Mouse (Mus musculus): Measurements from ENCODE around the gene Coa4. TPM values are rescaled to one million over a fixed set of nuclear protein-coding genes. Genes with fewer than 3 reads are reported as not detected.
A peak's percentile ranks its signal among the peaks of the same experiment; 100 is the strongest.

Gene Coa4
- polyA plus RNA-seq, 1 experiment from 2014 or later = 17.6 TPM

DNA sequence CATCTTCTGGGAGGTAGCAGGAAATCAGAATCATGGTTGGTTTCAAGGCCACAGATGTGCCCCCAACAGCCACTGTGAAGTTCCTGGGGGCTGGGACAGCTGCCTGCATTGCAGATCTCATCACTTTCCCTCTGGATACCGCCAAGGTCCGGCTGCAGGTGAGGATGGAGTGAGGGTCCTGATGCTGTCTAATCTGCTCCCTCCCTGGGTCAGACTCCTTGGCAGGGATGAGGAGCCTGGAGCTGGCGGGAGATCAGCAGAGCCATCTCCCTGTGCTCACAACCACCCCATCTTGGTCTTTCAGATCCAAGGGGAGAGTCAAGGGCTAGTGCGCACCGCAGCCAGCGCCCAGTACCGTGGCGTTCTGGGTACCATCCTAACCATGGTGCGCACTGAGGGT lies 40.1 kb upstream of the Coa4 start:
- no peak overlapping the region; the same call in 1 of the 2 replicates for H3K27ac ChIP-seq

DNA sequence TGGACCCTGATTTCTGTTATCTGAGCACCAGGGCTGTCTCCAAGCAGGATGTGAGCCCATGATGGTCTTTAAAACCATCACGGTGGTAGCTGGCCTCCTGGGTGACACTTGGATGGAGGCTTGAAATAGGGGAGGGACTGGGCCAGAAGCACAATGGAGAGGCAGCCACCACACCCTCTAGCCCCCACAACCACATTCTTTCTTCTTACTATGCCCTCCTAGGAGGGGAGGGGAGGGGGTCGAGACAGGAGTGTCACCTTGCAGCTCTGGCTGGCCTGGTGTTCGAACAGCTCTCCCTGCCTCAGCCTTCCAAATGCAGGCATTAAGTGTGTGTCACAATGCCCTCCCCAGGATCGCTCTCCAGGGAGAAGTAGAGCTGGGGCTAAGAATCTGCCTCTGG lies 39.5 kb upstream of the Coa4 start:
- no peak overlapping the region for H3K9ac ChIP-seq
- H3K27me3 ChIP-seq = no peaks in the 10 kb centered on the region
- H3K4me2 ChIP-seq = no peak overlapping the region
- peaks cover 36% of the 10 kb centered on the region for H3K36me3 ChIP-seq
- ATAC-seq (ENCODE audit: insufficient number of reproducible peaks, insufficient read depth, low FRiP score, low TSS enrichment, low read depth) = no peak
- WGBS = 77% methylated on average over 4 of the region's 4 CpGs
- no peak overlapping the region for H3K4me3 ChIP-seq
- peaks cover 43% of the 10 kb centered on the region for H3K4me1 ChIP-seq
- no peak overlapping the region for H3K27ac ChIP-seq
- H3K9me3 ChIP-seq = no peaks in the 10 kb centered on the region

More for the DNA sequence above, 40.1 kb upstream of the Coa4 start:
- no peak overlapping the region for H3K4me3 ChIP-seq
- no peaks in the 10 kb centered on the region for H3K27me3 ChIP-seq
- H3K4me1 ChIP-seq = peaks cover 45% of the 10 kb centered on the region
- H3K9ac ChIP-seq = no peak overlapping the region
- H3K9me3 ChIP-seq = no peaks in the 10 kb centered on the region
- no peak for ATAC-seq (ENCODE audit: insufficient number of reproducible peaks, insufficient read depth, low FRiP score, low TSS enrichment, low read depth)
- 96% methylated on average over 9 of the region's 9 CpGs for WGBS
- H3K4me2 ChIP-seq = peak overlapping the region; percentile 94; the same call in 1 of the 2 replicates
- peaks cover 36% of the 10 kb centered on the region for H3K36me3 ChIP-seq

DNA sequence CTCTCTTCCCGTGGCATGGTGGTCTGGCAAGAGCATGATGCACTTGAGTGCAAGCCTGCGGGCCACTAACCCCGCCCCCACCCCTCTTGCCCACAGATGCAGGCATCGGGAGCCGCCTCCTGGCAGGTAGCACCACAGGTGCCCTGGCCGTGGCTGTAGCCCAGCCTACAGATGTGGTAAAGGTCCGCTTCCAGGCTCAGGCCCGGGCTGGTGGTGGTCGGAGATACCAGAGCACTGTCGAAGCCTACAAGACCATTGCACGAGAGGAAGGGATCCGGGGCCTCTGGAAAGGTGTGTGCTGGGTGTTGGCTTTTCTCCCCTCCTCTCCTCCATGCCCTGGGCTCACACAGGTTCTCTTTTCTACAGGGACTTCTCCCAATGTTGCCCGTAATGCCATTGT lies 38.9 kb upstream of the Coa4 start:
- Histone ChIP-seq H3K4me3 (no peak overlapping the region), H3K4me2 (no peak overlapping the region), H3K9me3 (no peaks in the 10 kb centered on the region), H3K27ac (no peak overlapping the region), H3K9ac (no peak overlapping the region), H3K36me3 (peaks cover 36% of the 10 kb centered on the region), H3K27me3 (no peaks in the 10 kb centered on the region), H3K4me1 (peaks cover 39% of the 10 kb centered on the region)
- no peak for ATAC-seq (ENCODE audit: insufficient number of reproducible peaks, insufficient read depth, low FRiP score, low TSS enrichment, low read depth)
- WGBS = 89% methylated on average over 13 of the region's 13 CpGs

DNA sequence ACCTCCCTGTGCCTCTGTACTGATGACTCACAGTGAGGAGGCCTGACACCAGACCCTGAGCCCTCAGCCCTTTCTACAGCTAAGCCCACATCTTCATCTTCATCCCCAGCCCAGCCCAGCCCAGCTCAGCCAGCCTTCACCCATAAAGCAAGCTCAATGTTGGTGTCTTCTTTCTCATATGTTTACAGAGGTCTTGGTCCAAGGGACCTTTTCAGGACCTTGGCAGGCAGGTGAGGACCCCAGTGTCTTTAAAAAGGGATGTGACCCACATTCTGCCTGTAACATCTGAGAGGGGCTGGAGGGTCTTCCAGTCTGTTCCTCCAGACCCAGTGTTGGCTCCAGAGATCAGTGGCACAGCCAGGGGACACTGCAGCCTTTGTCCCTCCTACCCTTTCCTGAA lies 37.4 kb upstream of the Coa4 start:
- Histone ChIP-seq H3K9me3 (no peaks in the 10 kb centered on the region), H3K9ac (no peak overlapping the region), H3K36me3 (peaks cover 36% of the 10 kb centered on the region), H3K27ac (no peak overlapping the region), H3K27me3 (no peaks in the 10 kb centered on the region), H3K4me1 (peaks cover 27% of the 10 kb centered on the region), H3K4me2 (no peak overlapping the region), H3K4me3 (no peak overlapping the region)
- ATAC-seq (ENCODE audit: insufficient number of reproducible peaks, insufficient read depth, low FRiP score, low TSS enrichment, low read depth) = no peak

DNA sequence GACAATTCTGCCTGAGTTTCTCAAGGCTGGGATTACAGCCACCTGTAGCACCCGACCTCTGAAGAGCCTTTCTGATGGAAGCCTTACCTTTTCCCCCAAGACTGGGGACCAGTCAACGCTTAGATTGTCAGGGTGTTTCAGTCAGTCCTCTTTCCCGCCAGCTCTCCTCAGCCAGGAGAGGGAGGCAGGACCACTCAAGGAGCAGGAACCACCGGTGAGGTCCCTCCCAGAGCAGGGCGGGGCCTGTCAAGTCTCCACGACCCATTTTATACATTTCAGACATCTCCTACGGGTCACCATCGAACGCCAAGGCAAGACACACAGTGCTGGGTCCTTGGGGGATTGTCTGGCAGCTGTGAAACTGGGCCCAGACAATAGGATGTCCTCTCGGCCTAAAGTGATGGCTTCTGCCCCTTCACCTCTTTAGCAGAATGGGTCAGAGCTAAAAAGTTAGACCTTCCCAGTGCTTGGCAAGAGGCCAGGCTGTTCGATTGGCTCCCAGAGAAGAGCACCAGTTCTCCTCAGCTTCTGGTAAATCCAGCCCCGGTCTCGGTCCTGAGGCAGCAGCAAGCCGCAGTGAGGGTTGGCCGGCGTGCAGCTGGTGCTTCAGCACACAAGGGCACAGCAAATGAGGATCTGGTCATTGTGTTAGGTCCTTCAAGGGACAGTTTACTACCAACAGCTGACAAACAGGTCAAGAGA lies 36.4 kb upstream of the Coa4 start:
- WGBS = 74% methylated on average over 16 of the region's 16 CpGs
- Histone ChIP-seq H3K4me3 (no peak overlapping the region), H3K27ac (peak overlapping the region; percentile 1; the same call in 1 of the 2 replicates), H3K9me3 (no peaks in the 10 kb centered on the region), H3K4me2 (no peak overlapping the region), H3K4me1 (peaks cover 17% of the 10 kb centered on the region), H3K9ac (no peak overlapping the region), H3K27me3 (no peaks in the 10 kb centered on the region), H3K36me3 (peaks cover 36% of the 10 kb centered on the region)
- no peak for ATAC-seq (ENCODE audit: insufficient number of reproducible peaks, insufficient read depth, low FRiP score, low TSS enrichment, low read depth)

DNA sequence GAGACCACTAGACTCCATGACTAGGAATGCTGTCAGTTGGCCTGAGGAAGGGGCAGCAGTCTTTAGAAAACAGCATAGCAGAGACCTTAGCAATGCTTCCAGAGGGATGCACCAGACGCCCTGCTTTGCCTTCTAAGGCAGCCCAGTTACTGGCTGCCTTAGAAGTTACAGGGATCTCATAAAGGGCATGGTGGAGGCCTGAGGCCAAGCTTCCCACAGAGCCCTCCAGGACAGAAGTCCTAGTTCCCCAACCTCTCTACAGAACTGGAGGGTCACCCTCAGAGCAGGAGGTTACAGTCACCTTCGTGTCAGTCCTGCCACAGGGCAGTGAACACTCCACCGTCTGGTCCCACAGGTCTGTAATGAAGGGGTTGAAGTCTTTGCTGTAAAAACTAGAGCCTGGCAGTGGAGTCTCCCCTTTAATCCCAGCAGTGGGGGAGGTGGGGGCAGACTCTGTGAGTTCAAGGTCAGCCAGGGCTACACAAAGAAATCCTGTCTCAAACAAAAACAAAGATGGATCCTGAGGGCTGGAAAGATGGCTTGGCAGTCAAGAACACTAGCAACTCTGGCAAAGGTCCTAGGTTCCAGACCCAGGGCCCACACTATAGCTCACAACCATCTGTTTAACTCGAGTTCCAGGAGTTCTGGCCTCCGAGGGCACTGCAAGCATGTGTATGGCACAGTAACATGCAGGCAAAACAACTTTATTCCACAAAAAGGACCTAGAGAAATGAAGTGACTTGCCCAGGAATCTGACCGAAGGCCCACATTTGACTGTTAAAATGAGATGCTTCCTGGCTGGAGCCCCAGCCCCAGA lies 35.6 kb upstream of the Coa4 start:
- no peaks in the 10 kb centered on the region for H3K27me3 ChIP-seq
- H3K4me3 ChIP-seq = no peak overlapping the region
- 70% methylated on average over 6 of the region's 6 CpGs for WGBS
- no peak overlapping the region for H3K9ac ChIP-seq
- ATAC-seq (ENCODE audit: insufficient number of reproducible peaks, insufficient read depth, low FRiP score, low TSS enrichment, low read depth) = no peak
- no peak overlapping the region for H3K27ac ChIP-seq
- H3K36me3 ChIP-seq = peaks cover 36% of the 10 kb centered on the region
- H3K4me1 ChIP-seq = peaks cover 9% of the 10 kb centered on the region
- no peak overlapping the region for H3K4me2 ChIP-seq
- H3K9me3 ChIP-seq = no peaks in the 10 kb centered on the region

DNA sequence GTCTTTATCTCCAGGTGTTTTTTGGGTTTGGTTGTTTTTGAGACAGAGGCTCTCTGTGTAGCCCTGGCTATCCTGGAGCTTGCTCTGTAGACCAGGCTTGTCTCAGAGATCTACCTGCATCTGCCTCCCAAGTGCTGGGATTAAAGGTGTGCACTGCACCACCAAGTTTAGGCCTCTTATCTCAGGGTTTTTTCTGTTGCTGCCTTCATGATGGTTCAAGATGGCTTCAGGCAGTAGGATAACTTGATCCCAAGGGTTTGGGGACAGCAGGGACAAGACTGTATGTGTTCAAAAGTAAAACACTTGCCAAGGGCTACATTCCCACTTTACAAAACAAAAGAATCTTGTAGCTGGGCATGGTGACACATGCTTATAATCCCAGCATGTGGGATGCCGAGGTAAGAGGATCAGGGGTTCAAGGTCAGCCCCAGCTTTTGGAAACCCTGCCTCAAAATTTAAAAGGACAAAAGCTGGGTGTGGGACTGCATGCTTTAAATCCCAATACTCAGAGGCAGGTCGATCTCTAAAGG lies 35.0 kb upstream of the Coa4 start:
- no peaks in the 10 kb centered on the region for H3K9me3 ChIP-seq
- H3K27me3 ChIP-seq = no peaks in the 10 kb centered on the region
- H3K4me1 ChIP-seq = peaks cover 2% of the 10 kb centered on the region; the same call in 1 of the 2 replicates
- H3K4me2 ChIP-seq = no peak overlapping the region
- H3K4me3 ChIP-seq = no peak overlapping the region
- 53% methylated on average over 2 of the region's 2 CpGs for WGBS
- H3K9ac ChIP-seq = no peak overlapping the region
- ATAC-seq (ENCODE audit: insufficient number of reproducible peaks, insufficient read depth, low FRiP score, low TSS enrichment, low read depth) = no peak
- peaks cover 31% of the 10 kb centered on the region for H3K36me3 ChIP-seq
- no peak overlapping the region for H3K27ac ChIP-seq

DNA sequence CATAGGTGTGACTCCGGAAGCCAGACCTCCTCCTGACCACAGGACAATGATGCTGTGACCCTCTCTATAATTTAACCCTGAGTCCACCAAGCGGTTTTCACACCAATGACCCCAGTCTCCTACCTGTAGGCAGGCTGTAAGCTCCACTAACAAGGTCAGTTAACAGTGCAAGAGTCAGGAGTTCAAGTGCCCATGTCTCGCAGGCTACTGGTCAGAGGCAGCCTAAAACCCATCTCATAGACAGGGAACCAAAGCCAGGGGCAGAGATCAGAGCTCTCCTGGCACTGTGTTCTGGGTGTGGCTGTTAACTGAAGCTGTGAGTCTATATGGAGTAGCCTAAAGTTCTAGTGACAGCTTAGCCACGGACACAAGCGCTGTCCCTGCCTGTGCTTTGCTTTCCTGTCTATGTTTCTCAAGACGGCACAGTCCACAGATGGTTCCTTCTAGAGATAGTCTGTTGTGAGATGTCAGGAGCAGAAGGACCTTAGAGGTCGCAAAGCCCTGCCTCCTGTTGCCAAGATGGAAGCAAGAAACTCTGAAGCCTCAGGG lies 34.4 kb upstream of the Coa4 start:
- Histone ChIP-seq H3K9ac (no peak overlapping the region), H3K4me3 (no peak overlapping the region), H3K4me1 (no peaks in the 10 kb centered on the region), H3K36me3 (peaks cover 26% of the 10 kb centered on the region), H3K27ac (no peak overlapping the region), H3K4me2 (no peak overlapping the region), H3K27me3 (no peaks in the 10 kb centered on the region), H3K9me3 (no peaks in the 10 kb centered on the region)
- ATAC-seq (ENCODE audit: insufficient number of reproducible peaks, insufficient read depth, low FRiP score, low TSS enrichment, low read depth) = no peak
- WGBS = 82% methylated on average over 7 of the region's 7 CpGs

DNA sequence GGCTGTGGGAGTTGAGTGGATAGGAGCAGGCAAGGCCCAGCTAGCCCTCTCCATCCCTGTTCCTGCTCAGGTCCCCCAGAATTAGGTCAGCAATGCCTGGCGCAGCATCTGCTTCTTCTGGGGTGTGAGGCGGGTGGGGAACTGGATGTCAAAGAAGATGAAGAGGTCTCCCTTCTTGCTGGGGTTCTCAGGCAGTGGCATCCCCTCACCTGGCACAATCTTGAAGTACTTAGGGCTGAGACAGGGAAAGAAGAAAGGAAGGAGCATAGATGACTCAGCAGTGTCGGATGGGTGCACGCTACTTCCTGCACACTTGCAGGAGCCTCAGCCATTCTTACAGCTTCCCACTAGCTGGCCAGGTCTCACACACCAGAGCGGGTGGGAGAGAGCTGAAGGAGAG lies 33.8 kb upstream of the Coa4 start:
- peaks cover 19% of the 10 kb centered on the region for H3K36me3 ChIP-seq
- no peak for ATAC-seq (ENCODE audit: insufficient number of reproducible peaks, insufficient read depth, low FRiP score, low TSS enrichment, low read depth)
- H3K4me1 ChIP-seq = no peaks in the 10 kb centered on the region
- WGBS = 88% methylated on average over 5 of the region's 5 CpGs
- H3K9ac ChIP-seq = no peak overlapping the region
- H3K4me3 ChIP-seq = no peak overlapping the region
- no peak overlapping the region for H3K27ac ChIP-seq
- H3K4me2 ChIP-seq = no peak overlapping the region
- H3K27me3 ChIP-seq = no peaks in the 10 kb centered on the region
- H3K9me3 ChIP-seq = no peaks in the 10 kb centered on the region

DNA sequence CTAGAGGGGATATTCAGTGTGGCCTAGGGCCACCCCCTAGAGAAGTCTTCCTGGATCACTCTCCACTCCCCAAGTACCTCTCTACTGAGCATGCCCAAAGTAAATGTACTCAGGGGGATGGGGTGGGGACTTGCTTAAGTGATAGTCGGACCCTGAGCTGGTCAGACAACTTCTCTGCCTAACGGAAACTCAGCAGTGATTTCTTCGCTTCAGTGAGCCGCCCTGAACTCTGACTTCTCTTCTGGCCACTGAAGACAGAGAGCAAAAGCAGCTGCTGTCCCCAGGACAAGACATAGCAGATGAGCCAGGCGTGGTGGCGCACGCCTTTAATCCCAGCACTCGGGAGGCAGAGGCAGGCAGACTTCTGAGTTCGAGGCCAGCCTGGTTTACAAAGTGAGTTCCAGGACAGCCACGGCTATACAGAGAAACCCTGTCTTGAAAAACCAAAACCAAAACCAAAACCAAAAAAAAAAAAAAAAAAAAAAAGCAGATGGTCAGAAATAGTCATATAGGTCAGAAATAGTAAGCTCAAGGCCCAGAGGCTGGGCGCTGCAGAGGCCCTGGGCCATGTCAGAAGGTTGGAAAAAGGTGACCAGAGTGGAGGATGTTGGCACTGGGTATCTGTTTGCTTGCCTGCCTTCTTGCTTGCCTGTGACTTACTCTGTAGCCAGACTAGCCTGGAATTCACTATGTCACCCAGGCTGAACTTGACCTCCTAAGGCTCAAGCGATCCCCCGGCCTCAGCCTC lies 32.0 kb upstream of the Coa4 start:
- Histone ChIP-seq H3K4me2 (no peak overlapping the region), H3K9ac (no peak overlapping the region), H3K4me3 (no peak overlapping the region), H3K27me3 (no peaks in the 10 kb centered on the region), H3K4me1 (no peaks in the 10 kb centered on the region), H3K36me3 (0 out of 2 replicates have a peak, but pooled peaks cover under 1% of the 10 kb centered on the region), H3K9me3 (no peaks in the 10 kb centered on the region), H3K27ac (no peak overlapping the region)
- 80% methylated on average over 13 of the region's 13 CpGs for WGBS
- ATAC-seq (ENCODE audit: insufficient number of reproducible peaks, insufficient read depth, low FRiP score, low TSS enrichment, low read depth) = no peak

DNA sequence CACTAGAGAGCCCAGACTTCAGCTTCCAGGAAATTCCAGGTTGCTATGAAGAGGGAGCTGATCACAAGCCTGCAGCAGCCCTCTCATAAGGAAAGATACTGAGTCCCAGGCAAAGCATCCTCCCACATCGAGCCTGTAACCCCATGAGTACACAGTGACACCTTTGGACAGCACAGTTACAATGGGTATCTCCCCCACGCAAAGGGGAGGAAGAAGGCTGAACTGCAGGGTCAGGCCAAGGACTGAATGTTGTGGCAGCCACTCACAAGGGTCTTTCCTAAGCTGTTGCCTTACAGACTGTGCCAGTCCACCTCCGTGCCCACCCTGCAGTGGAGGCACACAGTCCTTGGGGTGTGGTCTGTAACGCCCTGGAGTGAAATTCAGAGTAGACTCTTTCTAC lies 30.4 kb upstream of the Coa4 start:
- Histone ChIP-seq H3K9ac (no peak overlapping the region), H3K4me3 (no peak overlapping the region), H3K4me1 (no peaks in the 10 kb centered on the region), H3K27me3 (no peaks in the 10 kb centered on the region), H3K4me2 (no peak overlapping the region), H3K27ac (no peak overlapping the region), H3K9me3 (no peaks in the 10 kb centered on the region), H3K36me3 (no peaks in the 10 kb centered on the region)
- no peak for ATAC-seq (ENCODE audit: insufficient number of reproducible peaks, insufficient read depth, low FRiP score, low TSS enrichment, low read depth)
- WGBS = 69% methylated on average over 4 of the region's 4 CpGs

Measured in embryonic facial prominence, embryonic 13.5 days (tissue).